Mouse (Mus musculus): Measurements from ENCODE around the gene Rras2. TPM values are rescaled to one million over a fixed set of nuclear protein-coding genes. Genes with fewer than 3 reads are reported as not detected.

Gene Rras2
- polyA plus RNA-seq, 1 experiment from 2014 or later = 24.5 TPM

GRCm38 (mm10) chr7:114090231-114090630 is 27.4 kb downstream of the Rras2 start:
- no peak for ATAC-seq
- H3K4me1 ChIP-seq (replicated peaks; ENCODE audit: control insufficient read depth, insufficient read depth, low read length) = 0 out of 2 replicates have a peak, but pooled peaks cover 11% of the 10 kb centered on the region
- TF ChIP-seq CTCF (IDR thresholded peaks at IDR 0.05; ENCODE audit: low read depth) = no peak
- 0 out of 2 replicates have a peak overlapping the region, but pooled peaks have one; percentile 46 for H3K27ac ChIP-seq (ENCODE audit: low read depth, low read length)
- WGBS = 75% methylated on average over 3 of the region's 3 CpGs
- no peaks in the 10 kb centered on the region for H3K36me3 ChIP-seq (ENCODE audit: control insufficient read depth, insufficient read depth)
- H3K27me3 ChIP-seq (replicated peaks; ENCODE audit: control insufficient read depth, insufficient read depth, low read length) = no peaks in the 10 kb centered on the region
- H3K4me3 ChIP-seq (ENCODE audit: low read depth, low read length) = no peak overlapping the region
- no peak overlapping the region for H3K4me2 ChIP-seq (replicated peaks; ENCODE audit: low read depth)
- no peaks in the 10 kb centered on the region for H3K9me3 ChIP-seq (ENCODE audit: control insufficient read depth)
- no peak overlapping the region for H3K9ac ChIP-seq (ENCODE audit: low read depth, low read length)

- H3K9me3 ChIP-seq (ENCODE audit: control insufficient read depth) = no peaks in the 10 kb centered on the region
- peak; percentile 88 for ATAC-seq
- 0 out of 2 replicates have a peak, but pooled peaks cover 11% of the 10 kb centered on the region for H3K4me1 ChIP-seq (replicated peaks; ENCODE audit: control insufficient read depth, insufficient read depth, low read length)
- peak overlapping the region; percentile 48 for H3K4me2 ChIP-seq (replicated peaks; ENCODE audit: low read depth)
- H3K36me3 ChIP-seq (ENCODE audit: control insufficient read depth, insufficient read depth) = no peaks in the 10 kb centered on the region
- 32% methylated on average over 5 of the region's 5 CpGs for WGBS
- H3K27ac ChIP-seq (ENCODE audit: low read depth, low read length) = peak overlapping the region; percentile 79
- TF ChIP-seq CTCF (IDR thresholded peaks at IDR 0.05; ENCODE audit: low read depth) = no peak
- H3K4me3 ChIP-seq (ENCODE audit: low read depth, low read length) = no peak overlapping the region
- no peak overlapping the region for H3K9ac ChIP-seq (ENCODE audit: low read depth, low read length)
- H3K27me3 ChIP-seq (replicated peaks; ENCODE audit: control insufficient read depth, insufficient read depth, low read length) = no peaks in the 10 kb centered on the region
Observed at GRCm38 (mm10) chr7:114088918-114089317, 28.7 kb downstream of the Rras2 start.

- Histone ChIP-seq H3K27ac (ENCODE audit: low read depth, low read length) (peak overlapping the region; percentile 79), H3K36me3 (ENCODE audit: control insufficient read depth, insufficient read depth) (no peaks in the 10 kb centered on the region), H3K27me3 (replicated peaks; ENCODE audit: control insufficient read depth, insufficient read depth, low read length) (no peaks in the 10 kb centered on the region), H3K9me3 (ENCODE audit: control insufficient read depth) (no peaks in the 10 kb centered on the region), H3K4me2 (replicated peaks; ENCODE audit: low read depth) (peak overlapping the region; percentile 50), H3K9ac (ENCODE audit: low read depth, low read length) (no peak overlapping the region), H3K4me1 (replicated peaks; ENCODE audit: control insufficient read depth, insufficient read depth, low read length) (0 out of 2 replicates have a peak, but pooled peaks cover 11% of the 10 kb centered on the region), H3K4me3 (ENCODE audit: low read depth, low read length) (no peak overlapping the region)
- TF ChIP-seq CTCF (IDR thresholded peaks at IDR 0.05; ENCODE audit: low read depth) = no peak
- WGBS = 14% methylated on average over 11 of the region's 11 CpGs
- ATAC-seq = peak; percentile 24; the same call in 1 of the 2 replicates
Observed at GRCm38 (mm10) chr7:114087986-114088385, 29.6 kb downstream of the Rras2 start.

- H3K27me3 ChIP-seq (replicated peaks; ENCODE audit: control insufficient read depth, insufficient read depth, low read length) = no peaks in the 10 kb centered on the region
- no peaks in the 10 kb centered on the region for H3K9me3 ChIP-seq (ENCODE audit: control insufficient read depth)
- H3K4me2 ChIP-seq (replicated peaks; ENCODE audit: low read depth) = peak overlapping the region; percentile 50
- no peak overlapping the region for H3K4me3 ChIP-seq (ENCODE audit: low read depth, low read length)
- no peak for ATAC-seq
- H3K36me3 ChIP-seq (ENCODE audit: control insufficient read depth, insufficient read depth) = no peaks in the 10 kb centered on the region
- H3K4me1 ChIP-seq (replicated peaks; ENCODE audit: control insufficient read depth, insufficient read depth, low read length) = 0 out of 2 replicates have a peak, but pooled peaks cover 11% of the 10 kb centered on the region
- TF ChIP-seq CTCF (IDR thresholded peaks at IDR 0.05; ENCODE audit: low read depth) = no peak
- 43% methylated on average over 6 of the region's 6 CpGs for WGBS
- no peak overlapping the region for H3K9ac ChIP-seq (ENCODE audit: low read depth, low read length)
- H3K27ac ChIP-seq (ENCODE audit: low read depth, low read length) = peak overlapping the region; percentile 79; the same call in 1 of the 2 replicates
Observed at GRCm38 (mm10) chr7:114087341-114087740, 30.2 kb downstream of the Rras2 start.

DNA sequence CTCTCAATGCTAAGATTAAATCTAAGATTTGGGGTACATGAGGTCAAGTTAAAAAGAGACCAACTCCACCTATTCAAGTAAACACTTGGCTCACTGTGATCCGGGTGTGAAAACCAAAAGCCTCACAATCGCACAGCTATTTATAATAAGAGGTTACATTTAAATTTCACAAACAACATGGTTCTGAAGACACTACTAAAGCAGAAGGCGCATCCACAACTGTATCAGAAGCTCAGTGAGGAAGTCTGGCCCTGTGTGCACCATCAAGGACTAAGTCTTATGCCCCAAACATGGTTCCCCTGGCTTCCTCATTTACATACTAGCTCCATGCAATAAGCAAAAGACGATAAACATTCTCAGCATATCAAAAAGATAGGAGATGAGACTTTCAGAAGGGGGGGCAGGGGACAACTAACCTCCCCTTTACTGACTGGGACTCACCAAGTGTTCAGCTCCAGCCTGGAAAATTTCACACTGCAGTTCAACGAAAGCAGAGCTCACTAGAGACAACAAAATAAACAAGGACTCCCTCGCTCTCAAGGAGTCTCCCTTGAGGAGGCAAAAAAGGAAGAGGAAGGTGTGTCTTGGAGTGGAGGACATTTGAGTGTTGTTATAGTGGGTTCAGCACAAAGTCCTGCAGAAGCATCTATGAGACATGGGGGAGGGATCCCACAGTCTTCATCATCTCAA is 31.4 kb downstream of the Rras2 start:
- H3K4me3 ChIP-seq (ENCODE audit: low read depth, low read length) = no peak overlapping the region
- H3K36me3 ChIP-seq (ENCODE audit: control insufficient read depth, insufficient read depth) = no peaks in the 10 kb centered on the region
- no peak for ATAC-seq
- no peak for TF ChIP-seq CTCF (IDR thresholded peaks at IDR 0.05; ENCODE audit: low read depth)
- 53% methylated on average over 6 of the region's 6 CpGs for whole genome bisulfite sequencing
- H3K4me1 ChIP-seq (replicated peaks; ENCODE audit: control insufficient read depth, insufficient read depth, low read length) = 0 out of 2 replicates have a peak, but pooled peaks cover 11% of the 10 kb centered on the region
- H3K9ac ChIP-seq (ENCODE audit: low read depth, low read length) = no peak overlapping the region
- no peaks in the 10 kb centered on the region for H3K9me3 ChIP-seq (ENCODE audit: control insufficient read depth)
- no peaks in the 10 kb centered on the region for H3K27me3 ChIP-seq (replicated peaks; ENCODE audit: control insufficient read depth, insufficient read depth, low read length)
- H3K4me2 ChIP-seq (replicated peaks; ENCODE audit: low read depth) = no peak overlapping the region
- no peak overlapping the region for H3K27ac ChIP-seq (ENCODE audit: low read depth, low read length)

DNA sequence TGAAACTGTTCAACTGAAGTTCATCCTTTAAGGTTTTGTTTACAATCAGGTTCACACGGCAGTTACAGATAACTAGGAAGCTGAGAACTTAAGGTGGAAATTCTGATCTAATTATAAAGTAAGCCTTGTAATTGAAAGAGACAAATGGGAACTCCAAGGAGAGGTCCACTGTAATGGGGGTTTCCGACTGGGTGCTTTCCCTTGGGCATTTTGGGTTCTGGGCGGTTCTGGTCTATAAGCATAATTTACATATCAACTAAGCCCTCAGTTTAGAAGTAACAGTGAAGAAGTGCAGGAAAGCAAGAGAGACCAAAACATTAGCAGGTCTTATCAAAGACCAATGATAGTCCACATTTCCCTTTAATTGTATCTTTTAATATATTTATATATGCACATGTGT is 33.8 kb downstream of the Rras2 start:
- no peak overlapping the region for H3K4me3 ChIP-seq (ENCODE audit: low read depth, low read length)
- H3K27me3 ChIP-seq (replicated peaks; ENCODE audit: control insufficient read depth, insufficient read depth, low read length) = no peaks in the 10 kb centered on the region
- H3K4me1 ChIP-seq (replicated peaks; ENCODE audit: control insufficient read depth, insufficient read depth, low read length) = 0 out of 2 replicates have a peak, but pooled peaks cover 8% of the 10 kb centered on the region
- no peak for ATAC-seq
- H3K4me2 ChIP-seq (replicated peaks; ENCODE audit: low read depth) = no peak overlapping the region
- H3K9me3 ChIP-seq (ENCODE audit: control insufficient read depth) = no peaks in the 10 kb centered on the region
- no peak overlapping the region for H3K9ac ChIP-seq (ENCODE audit: low read depth, low read length)
- 76% methylated on average over 3 of the region's 3 CpGs for WGBS
- H3K36me3 ChIP-seq (ENCODE audit: control insufficient read depth, insufficient read depth) = no peaks in the 10 kb centered on the region; the same call in 1 of the 2 replicates
- no peak overlapping the region for H3K27ac ChIP-seq (ENCODE audit: low read depth, low read length)
- TF ChIP-seq CTCF (IDR thresholded peaks at IDR 0.05; ENCODE audit: low read depth) = no peak
